Mouse (Mus musculus): ENCODE measurements around the gene Fbln2.

- no peak for TF ChIP-seq CTCF (IDR thresholded peaks at IDR 0.05; ENCODE audit: borderline replicate concordance, control insufficient read depth, extremely low read depth, insufficient read depth, low read length, poor library complexity)
- no peak for TF ChIP-seq POLR2A (IDR thresholded peaks at IDR 0.05; ENCODE audit: control insufficient read depth, extremely low read depth, insufficient read depth, low read length, poor library complexity)
Measured at GRCm38 (mm10) chr6:91187871-91188270, 24.4 kb upstream of the Fbln2 start.

Measured in thymus, adult 2 months (tissue).